Mouse (Mus musculus) CH12.LX (cell line): ENCODE results near the gene Meig1. TPM values are rescaled to one million over a fixed set of nuclear protein-coding genes. Genes with fewer than 3 reads are reported as not detected.
A peak's percentile ranks its signal among the peaks of the same experiment; 100 is the strongest.

ENCODE experiments used
- DNase-seq: peaks from one replicate; pipeline ENCODE4 v3.0.0-alpha.2; 2013; ENCODE audit errors: extremely low read depth
- H3K27ac ChIP-seq: 2 replicates; pipeline ENCODE4 v1.5.1; 2012; ENCODE audit warnings: low read depth, mild to moderate bottlenecking, control low read depth, moderate library complexity; ENCODE audit not compliant: insufficient read depth
- H3K27me3 ChIP-seq: replicated peaks from 2 replicates; pipeline ENCODE3; 2012; ENCODE audit warnings: inconsistent platforms
- H3K36me3 ChIP-seq, 2 experiments: replicated peaks in 1 of 2; 2 replicates each; pipeline versions ENCODE3 to v1.6.1; 2012; ENCODE audit warnings: inconsistent platforms in 1 of 2, low read length in 1 of 2, mild to moderate bottlenecking in 1 of 2, mixed read lengths in 1 of 2, moderate library complexity in 1 of 2; ENCODE audit not compliant: control insufficient read depth in 1 of 2, insufficient read depth in 1 of 2
- H3K4me1 ChIP-seq, 2 experiments: 2 replicates each; pipeline ENCODE4 v1.6.1; 2012; ENCODE audit warnings: inconsistent platforms in 1 of 2, moderate library complexity in 1 of 2; ENCODE audit not compliant: insufficient read depth in 2 of 2, control insufficient read depth in 1 of 2
- H3K4me2 ChIP-seq: 2 replicates; pipeline ENCODE4 v1.6.1; 2012; ENCODE audit warnings: low read depth, mild to moderate bottlenecking, control low read depth; ENCODE audit not compliant: poor library complexity, insufficient read depth, severe bottlenecking
- H3K4me3 ChIP-seq, 3 experiments: fragments of 150-350 bp in 1 of 3; sonication (generic) in 1 of 3; replicated peaks in 1 of 3; 2 replicates each; pipeline versions ENCODE3 to v1.5.1; 2011 to 2012; ENCODE audit warnings: low read depth in 2 of 3, low read length in 2 of 3, mild to moderate bottlenecking in 2 of 3, moderate library complexity in 2 of 3, control low read depth in 1 of 3, improper control_type of control experiment in 1 of 3, inconsistent platforms in 1 of 3, mixed read lengths in 1 of 3; ENCODE audit not compliant: poor library complexity in 1 of 3
- H3K79me2 ChIP-seq: replicated peaks from 2 replicates; pipeline ENCODE4 v1.6.1; 2012; ENCODE audit warnings: mild to moderate bottlenecking, moderate library complexity; ENCODE audit not compliant: control insufficient read depth, poor library complexity, insufficient read depth, severe bottlenecking; ENCODE audit errors: extremely low read depth
- H3K9ac ChIP-seq: 2 replicates; pipeline ENCODE4 v1.6.1; 2012; ENCODE audit warnings: low read depth, mild to moderate bottlenecking, control low read depth, moderate library complexity; ENCODE audit not compliant: insufficient read depth
- H3K9me3 ChIP-seq: replicated peaks from 2 replicates; pipeline ENCODE3; 2012; ENCODE audit warnings: low read length, inconsistent platforms, mixed read lengths
- BHLHE40 ChIP-seq: IDR thresholded peaks from 2 replicates; pipeline ENCODE4 v1.6.1; 2011; ENCODE audit warnings: mild to moderate bottlenecking, low read depth, low read length, improper control_type of control experiment
- CHD1 ChIP-seq: IDR thresholded peaks from 2 replicates; pipeline ENCODE4 v1.6.1; 2012; ENCODE audit warnings: low read depth, low read length, improper control_type of control experiment, inconsistent platforms
- CHD2 ChIP-seq: IDR thresholded peaks from 2 replicates; pipeline ENCODE4 v1.6.1; 2011; ENCODE audit warnings: low read length, improper control_type of control experiment
- CTCF ChIP-seq, 2 experiments: IDR thresholded peaks in 1 of 2; conservative IDR thresholded peaks in 1 of 2; 2 replicates each; pipeline ENCODE4 v1.5.1; 2011 to 2012; ENCODE audit warnings: low read depth in 2 of 2, low read length in 2 of 2, improper control_type of control experiment in 1 of 2, inconsistent platforms in 1 of 2, mild to moderate bottlenecking in 1 of 2, moderate library complexity in 1 of 2
- E2F4 ChIP-seq: IDR thresholded peaks from 2 replicates; pipeline ENCODE4 v1.6.1; 2011; ENCODE audit warnings: low read depth, low read length, improper control_type of control experiment; ENCODE audit not compliant: insufficient replicate concordance
- ELF1 ChIP-seq: IDR thresholded peaks from 2 replicates; pipeline ENCODE4 v1.6.1; 2014; ENCODE audit warnings: low read depth, mild to moderate bottlenecking, inconsistent platforms, low read length, improper control_type of control experiment
- EP300 ChIP-seq: IDR thresholded peaks from 2 replicates; pipeline ENCODE4 v1.6.1; 2011; ENCODE audit warnings: low read length, improper control_type of control experiment
- ETS1 ChIP-seq: conservative IDR thresholded peaks from 2 replicates; pipeline ENCODE4 v1.6.1; 2012; ENCODE audit warnings: low read depth, mild to moderate bottlenecking, inconsistent platforms, low read length, improper control_type of control experiment, moderate library complexity
- GABPA ChIP-seq: IDR thresholded peaks from 2 replicates; pipeline ENCODE4 v1.6.1; 2012; ENCODE audit warnings: low read depth, low read length, improper control_type of control experiment, inconsistent platforms; ENCODE audit not compliant: insufficient replicate concordance
- HCFC1 ChIP-seq: IDR thresholded peaks from 2 replicates; pipeline ENCODE4 v1.6.1; 2012; ENCODE audit warnings: low read depth, mild to moderate bottlenecking, inconsistent platforms, low read length, improper control_type of control experiment
- IRF4 ChIP-seq: IDR thresholded peaks from 2 replicates; pipeline ENCODE4 v1.6.1; 2014; ENCODE audit warnings: low read depth, mild to moderate bottlenecking, inconsistent platforms, low read length, improper control_type of control experiment
- JUN ChIP-seq: IDR thresholded peaks from 2 replicates; pipeline ENCODE4 v1.6.1; 2011; ENCODE audit warnings: low read depth, mild to moderate bottlenecking, low read length, improper control_type of control experiment, moderate library complexity; ENCODE audit not compliant: insufficient read depth
- JUND ChIP-seq: conservative IDR thresholded peaks from 2 replicates; pipeline ENCODE4 v1.6.1; 2011; ENCODE audit warnings: low read depth, low read length, improper control_type of control experiment
- KAT2A ChIP-seq: IDR thresholded peaks from 2 replicates; pipeline ENCODE4 v1.6.1; 2012; ENCODE audit warnings: low read length, improper control_type of control experiment, inconsistent platforms; ENCODE audit not compliant: insufficient replicate concordance
- MAFK ChIP-seq: IDR thresholded peaks from 2 replicates; pipeline ENCODE4 v1.6.1; 2011; ENCODE audit warnings: low read length, improper control_type of control experiment; ENCODE audit not compliant: insufficient replicate concordance
- MAX ChIP-seq: IDR thresholded peaks from 2 replicates; pipeline ENCODE4 v1.6.1; 2011; ENCODE audit warnings: low read length, improper control_type of control experiment
- MAZ ChIP-seq: IDR thresholded peaks from 2 replicates; pipeline ENCODE4 v1.6.1; 2012; ENCODE audit warnings: low read depth, mild to moderate bottlenecking, inconsistent platforms, low read length, improper control_type of control experiment, moderate library complexity
- MEF2A ChIP-seq: IDR thresholded peaks from 2 replicates; pipeline ENCODE4 v1.6.1; 2014; ENCODE audit warnings: low read depth, mild to moderate bottlenecking, inconsistent platforms, low read length, improper control_type of control experiment, borderline replicate concordance
- MXI1 ChIP-seq: IDR thresholded peaks from 2 replicates; pipeline ENCODE4 v1.6.1; 2011; ENCODE audit warnings: mild to moderate bottlenecking, low read depth, low read length, improper control_type of control experiment
- MYC ChIP-seq: IDR thresholded peaks from 2 replicates; pipeline ENCODE4 v1.6.1; 2011; ENCODE audit warnings: low read depth, mild to moderate bottlenecking, improper control_type of control experiment, low read length
- NELFE ChIP-seq: IDR thresholded peaks from 2 replicates; pipeline ENCODE4 v1.6.1; 2011; ENCODE audit warnings: low read depth, low read length, improper control_type of control experiment
- NRF1 ChIP-seq: IDR thresholded peaks from 2 replicates; pipeline ENCODE4 v1.6.1; 2014; ENCODE audit warnings: low read depth, mild to moderate bottlenecking, inconsistent platforms, low read length, improper control_type of control experiment, moderate library complexity
- PAX5 ChIP-seq: IDR thresholded peaks from 2 replicates; pipeline ENCODE4 v1.6.1; 2012; ENCODE audit warnings: low read length, inconsistent platforms, mixed read lengths
- POLR2A ChIP-seq: IDR thresholded peaks from 2 replicates; pipeline ENCODE4 v1.6.1; 2011; ENCODE audit warnings: low read depth, mild to moderate bottlenecking, improper control_type of control experiment, low read length
- POLR2AphosphoS2 ChIP-seq: IDR thresholded peaks from 2 replicates; pipeline ENCODE4 v1.6.1; 2011; ENCODE audit warnings: low read depth, low read length, improper control_type of control experiment
- RCOR1 ChIP-seq: conservative IDR thresholded peaks from 2 replicates; pipeline ENCODE4 v1.6.1; 2012; ENCODE audit warnings: low read depth, mild to moderate bottlenecking, inconsistent platforms, low read length, improper control_type of control experiment
- SIN3A ChIP-seq: IDR thresholded peaks from 2 replicates; pipeline ENCODE4 v1.6.1; 2012; ENCODE audit warnings: low read length, improper control_type of control experiment, inconsistent platforms
- SMC3 ChIP-seq: IDR thresholded peaks from 2 replicates; pipeline ENCODE4 v1.6.1; 2011; ENCODE audit warnings: low read depth, low read length, improper control_type of control experiment
- TBP ChIP-seq: conservative IDR thresholded peaks from 2 replicates; pipeline ENCODE4 v1.6.1; 2011; ENCODE audit warnings: low read depth, low read length, improper control_type of control experiment
- TCF12 ChIP-seq: IDR thresholded peaks from 2 replicates; pipeline ENCODE4 v1.6.1; 2014; ENCODE audit warnings: low read depth, mild to moderate bottlenecking, inconsistent platforms, low read length, improper control_type of control experiment
- UBTF ChIP-seq: IDR thresholded peaks from 2 replicates; pipeline ENCODE4 v1.6.1; 2012; ENCODE audit warnings: low read depth, mild to moderate bottlenecking, inconsistent platforms, low read length, improper control_type of control experiment, moderate library complexity
- USF1 ChIP-seq: IDR thresholded peaks from 2 replicates; pipeline ENCODE4 v1.6.1; 2014; ENCODE audit warnings: low read depth, mild to moderate bottlenecking, inconsistent platforms, low read length, improper control_type of control experiment
- USF2 ChIP-seq: conservative IDR thresholded peaks from 2 replicates; pipeline ENCODE4 v1.6.1; 2011; ENCODE audit warnings: low read depth, low read length, improper control_type of control experiment
- ZC3H11A ChIP-seq: IDR thresholded peaks from 2 replicates; pipeline ENCODE4 v1.6.1; 2012; ENCODE audit warnings: low read depth, mild to moderate bottlenecking, inconsistent platforms, low read length, improper control_type of control experiment
- ZKSCAN1 ChIP-seq: IDR thresholded peaks from 2 replicates; pipeline ENCODE4 v1.6.1; 2012; ENCODE audit warnings: low read depth, inconsistent platforms, low read length, improper control_type of control experiment, borderline replicate concordance
- ZMIZ1 ChIP-seq: IDR thresholded peaks from 2 replicates; pipeline ENCODE4 v1.6.1; 2012; ENCODE audit warnings: low read depth, mild to moderate bottlenecking, inconsistent platforms, low read length, improper control_type of control experiment
- dilution Hi-C: fragments of 300-500 bp; cut with MboI; formaldehyde crosslinking; loops from 2 replicates; pipeline ENCODE4 v1.14.3; 2020; ENCODE audit warnings: low sequenced_read_pairs; ENCODE audit not compliant: extremely low pct_unique_long_range_greater_than_20kb, extremely low pct_ligation_motif_present
- in situ Hi-C: fragments of 300-500 bp; cut with MboI; formaldehyde crosslinking; loops from 3 replicates; pipeline ENCODE4 v1.14.3; 2019; ENCODE audit warnings: low sequenced_read_pairs, low pct_ligation_motif_present, low pct_unique_long_range_greater_than_20kb, mixed read lengths
- polyA plus RNA-seq: library from polyadenylated mRNA; unstranded; fragments of >175 nt; gene quantifications from 2 replicates; pipeline ENCODE4 v1.2.1, GENCODE M21; 2012; ENCODE audit warnings: low read depth; ENCODE audit not compliant: insufficient read length
- total RNA-seq, 2 experiments: library from RNA; depleted of rRNA; stranded (reverse); fragments of 300-350 nt in 1 of 2; fragments of >200 nt in 1 of 2; gene quantifications; 2 replicates each; pipeline ENCODE4 v1.2.3; 2012 to 2014

Meig1 gene
- total and polyA plus RNA-seq, 3 experiments: not detected

GRCm38 (mm10) chr2:3423841-3424578 is 1.6 kb upstream of the Meig1 start, which contains the start of gene Dclre1c:
Dclre1c (plus strand) TSS chr2:3424131.
- H3K9me3 ChIP-seq: no peaks in the 10 kb centered on the region
- no peaks in the 10 kb centered on the region for H3K27me3 ChIP-seq
- dilution Hi-C loops: no loop called here
- TF ChIP-seq ZC3H11A: no peak
- 0 out of 2 replicates have a peak, but pooled peaks have one; percentile 23 for TF ChIP-seq KAT2A
- TF ChIP-seq USF1: no peak
- TF ChIP-seq TCF12: peak; percentile 96
- peak; percentile 81 for TF ChIP-seq IRF4
- peak; percentile 88 for TF ChIP-seq NELFE
- 0 out of 2 replicates have a peak, but pooled peaks have one; percentile 59 for TF ChIP-seq MYC
- TF ChIP-seq SMC3: no peak
- TF ChIP-seq ZKSCAN1: no peak
- TF ChIP-seq ETS1: peak; percentile 100
- peak; percentile 84 for TF ChIP-seq EP300
- peak; percentile 95 for TF ChIP-seq MXI1
- no peak for TF ChIP-seq JUN
- peak; percentile 76; the same call in 1 of the 2 replicates for TF ChIP-seq MEF2A
- TF ChIP-seq UBTF: no peak
- TF ChIP-seq GABPA: no peak
- peak; percentile 77 for TF ChIP-seq POLR2A
- no peak for TF ChIP-seq CHD1
- TF ChIP-seq JUND: no peak
- peak; percentile 99 for TF ChIP-seq ELF1
- no peak for TF ChIP-seq USF2
- 0 out of 2 replicates have a peak, but pooled peaks have one; percentile 66 for TF ChIP-seq MAZ
- TF ChIP-seq ZMIZ1: 0 out of 2 replicates have a peak, but pooled peaks have one; percentile 58
- TF ChIP-seq CTCF (conservative IDR thresholded peaks at IDR 0.05 in 1 of 2, IDR thresholded peaks at IDR 0.05 in 1 of 2; ENCODE audit: low read depth in 2 of 2, low read length in 2 of 2): no peak
- peak; percentile 66 for TF ChIP-seq NRF1
- TF ChIP-seq CHD2: peak; percentile 86
- TF ChIP-seq E2F4: peak; percentile 79; the same call in 1 of the 2 replicates
- TF ChIP-seq HCFC1: peak; percentile 64
- no peak for TF ChIP-seq PAX5
- 0 out of 2 replicates have a peak, but pooled peaks have one; percentile 53 for TF ChIP-seq MAFK
- TF ChIP-seq POLR2AphosphoS2: 0 out of 2 replicates have a peak, but pooled peaks have one; percentile 47
- TF ChIP-seq SIN3A: peak; percentile 100
- TF ChIP-seq RCOR1: peak; percentile 86
- TF ChIP-seq TBP: peak; percentile 90
- peak; percentile 100 for TF ChIP-seq BHLHE40
- TF ChIP-seq MAX: peak; percentile 81
- peak within 1 kb of the TSS; percentile 71 to 96 (median 95) for H3K4me3 ChIP-seq
- peak within 1 kb of the TSS; percentile 65 for H3K4me2 ChIP-seq
- in situ Hi-C loops: no loop called here
- 0 out of 2 replicates have a peak, but pooled peaks cover 2% of the 10 kb centered on the region for H3K79me2 ChIP-seq
- H3K27ac ChIP-seq: no peak within 1 kb of the TSS
- peak within 1 kb of the TSS; percentile 34 for H3K9ac ChIP-seq
- H3K4me1 ChIP-seq: peaks cover 5 to 29% of the 10 kb centered on the region in 2 experiments; a peak in 3 of 4 replicates
- peaks cover 9 to 20% of the 10 kb centered on the region in 2 experiments for H3K36me3 ChIP-seq
- peak; percentile 98 for DNase-seq
